Mouse (Mus musculus) gastrocnemius, adult 2 months (tissue): ENCODE data around the gene Gpatch2. TPM values are rescaled to one million over a fixed set of nuclear protein-coding genes. Genes with fewer than 3 reads are reported as not detected.
A peak's percentile ranks its signal among the peaks of the same experiment; 100 is the strongest.

Experiments
- DNase-seq: peaks from one replicate; pipeline ENCODE4 v3.0.0; 2022
- H3K27ac ChIP-seq: fragments of 200-600 bp; 2 replicates; pipeline ENCODE4 v1.8.1; 2022; ENCODE audit warnings: mild to moderate bottlenecking
- H3K4me3 ChIP-seq: fragments of 200-600 bp; 2 replicates; pipeline ENCODE4 v1.8.1; 2022; ENCODE audit warnings: mild to moderate bottlenecking, moderate library complexity
- CTCF ChIP-seq: fragments of 200-600 bp; IDR thresholded peaks from 2 replicates; pipeline ENCODE4 v1.8.1; 2022; ENCODE audit warnings: antibody characterized with exemption, mild to moderate bottlenecking, moderate library complexity
- intact Hi-C: fragments of 180-260 bp; cut with DNase I; formaldehyde crosslinking; loops from one replicate; pipeline ENCODE4 v1.15.1; 2025
- total RNA-seq, 2 experiments: library from RNA; stranded (reverse); gene quantifications; 2 replicates each; pipeline ENCODE4 v1.2.3; 2021

The Gpatch2 gene
- total RNA-seq, 2 experiments from 2014 or later = 10.5 to 10.6 TPM

DNA sequence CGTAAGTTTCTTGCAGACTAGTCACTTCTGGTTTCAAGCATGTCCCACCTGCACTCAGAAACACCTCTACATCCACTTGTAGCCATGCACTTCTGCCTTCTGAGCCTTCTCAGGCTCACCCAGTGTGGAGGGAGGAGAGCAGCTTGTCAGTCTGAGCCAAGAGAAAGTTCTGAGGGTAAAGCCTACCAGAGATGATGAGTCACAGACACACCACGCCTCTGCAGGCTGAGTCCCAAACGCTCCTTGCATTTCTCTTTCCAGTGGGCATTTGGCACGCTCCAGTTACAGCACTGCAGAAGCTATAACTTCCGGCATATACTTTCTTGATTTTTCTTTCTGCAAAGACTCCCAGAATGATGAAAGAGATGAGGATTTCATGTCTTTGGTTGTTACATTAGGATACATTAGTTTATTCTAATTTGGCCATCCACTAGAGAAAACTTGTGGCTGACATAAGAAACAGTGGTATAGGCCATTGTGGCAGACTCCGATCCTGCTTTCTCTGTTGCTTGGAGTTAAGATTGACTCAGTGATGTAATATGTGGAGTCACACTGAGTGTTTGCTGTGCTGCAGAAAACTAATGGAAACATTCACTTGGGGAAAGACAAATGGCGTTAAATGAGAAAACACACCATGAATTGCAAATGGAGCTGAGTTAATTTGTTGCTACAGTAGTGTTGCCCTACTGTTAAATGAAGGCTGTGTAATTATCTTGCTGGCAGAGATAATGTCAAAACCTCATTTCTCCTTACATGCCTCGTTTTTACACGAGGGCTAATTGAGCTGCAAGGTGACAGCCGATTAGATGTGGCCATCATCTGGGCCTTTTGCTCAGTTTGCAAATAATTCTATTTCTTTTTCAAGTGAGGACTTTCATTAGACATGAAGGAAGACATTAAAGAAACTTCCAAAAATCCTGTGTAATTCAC, 55.3 kb downstream of the Gpatch2 start:
- Histone ChIP-seq H3K4me3 (no peak overlapping the region), H3K27ac (no peak overlapping the region)
- peak; percentile 34 for DNase-seq
- TF ChIP-seq CTCF = no peak
- intact Hi-C loops = no loop called here

DNA sequence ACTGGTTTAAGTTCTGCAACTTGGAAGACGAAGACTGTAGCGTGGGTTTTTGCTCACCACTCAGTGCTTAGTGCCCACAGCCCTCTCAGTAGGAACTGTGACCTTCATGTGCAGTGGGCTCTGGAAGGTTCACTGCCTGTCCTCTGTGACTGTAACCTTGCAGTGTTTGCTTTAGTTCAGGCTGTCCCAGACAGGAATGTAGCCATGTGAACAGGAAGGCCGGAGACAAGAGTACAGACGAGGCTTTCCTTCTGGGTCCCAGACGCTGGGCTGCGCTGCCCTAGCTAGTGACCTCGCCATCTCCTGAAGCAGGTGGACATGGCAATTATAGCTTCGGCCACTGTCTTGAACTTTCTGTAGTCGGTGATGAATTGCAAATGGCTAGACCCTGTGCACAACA, 62.0 kb downstream of the Gpatch2 start:
- DNase-seq = no peak
- intact Hi-C loops = no loop called here
- H3K27ac ChIP-seq = no peak overlapping the region
- no peak overlapping the region for H3K4me3 ChIP-seq
- TF ChIP-seq CTCF = no peak

DNA sequence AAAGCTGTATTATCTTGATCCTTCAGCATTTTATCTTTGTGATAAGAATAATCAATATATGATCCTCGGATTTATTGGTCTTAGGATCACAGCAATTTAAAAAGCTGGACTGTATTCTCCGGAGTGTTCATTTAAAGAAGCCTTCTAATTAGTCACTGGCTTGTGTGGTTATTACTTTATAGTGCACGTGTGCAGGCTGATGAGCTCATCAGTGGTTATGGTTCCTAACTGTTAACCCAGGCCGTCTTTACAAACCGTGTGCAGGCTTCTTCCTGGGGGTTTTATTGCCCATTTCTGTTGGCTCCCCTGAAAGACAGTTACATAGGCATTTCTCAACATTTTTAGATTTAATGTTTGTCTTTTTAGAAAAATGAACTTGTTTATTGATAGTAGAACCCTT, 63.2 kb downstream of the Gpatch2 start:
- TF ChIP-seq CTCF = no peak
- H3K27ac ChIP-seq = no peak overlapping the region
- no peak overlapping the region for H3K4me3 ChIP-seq
- DNase-seq = no peak
- intact Hi-C loops = no loop called here

DNA sequence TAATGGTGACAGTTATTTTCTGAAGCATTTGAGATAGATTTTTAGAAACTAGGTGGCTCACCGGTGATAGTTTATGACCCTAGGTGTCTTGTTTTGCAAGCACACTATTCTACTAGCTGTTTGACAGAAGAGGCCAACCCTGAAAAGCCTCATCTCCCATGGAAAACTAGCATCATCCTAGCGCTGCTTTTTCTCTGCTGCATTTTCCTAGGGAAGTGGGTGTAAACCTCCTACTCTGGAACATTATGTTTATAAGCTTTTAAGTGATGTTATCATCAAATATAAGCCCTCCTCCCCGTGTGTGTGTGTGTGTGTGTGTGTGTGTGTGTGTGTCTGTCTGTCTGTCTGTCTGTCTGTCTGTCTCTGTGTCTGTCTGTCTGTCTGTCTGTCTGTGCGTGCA, 64.5 kb downstream of the Gpatch2 start:
- no peak for DNase-seq
- intact Hi-C loops = no loop called here
- Histone ChIP-seq H3K4me3 (no peak overlapping the region), H3K27ac (no peak overlapping the region)
- TF ChIP-seq CTCF = no peak

DNA sequence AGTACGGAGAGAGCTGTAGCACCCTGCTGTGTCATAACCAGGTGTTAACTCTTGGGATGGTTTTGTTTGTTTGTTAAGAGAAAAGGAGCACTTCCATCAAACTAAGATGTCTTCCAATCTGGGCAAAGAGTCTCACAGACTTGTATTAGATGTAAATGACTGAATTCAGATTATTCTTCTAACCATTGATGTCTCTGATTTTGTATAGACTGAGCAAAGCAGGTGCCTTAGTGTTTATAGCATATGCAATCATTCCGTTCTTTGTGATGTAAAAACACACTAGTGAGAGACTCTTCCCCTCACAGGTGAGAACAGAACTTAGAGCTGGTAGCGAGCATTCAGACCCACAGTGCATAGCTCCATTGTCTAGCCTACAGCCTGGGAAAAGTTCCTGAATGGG, 67.0 kb downstream of the Gpatch2 start:
- no peak for DNase-seq
- H3K4me3 ChIP-seq = no peak overlapping the region
- H3K27ac ChIP-seq = no peak overlapping the region
- intact Hi-C loops = no loop called here
- TF ChIP-seq CTCF = no peak

DNA sequence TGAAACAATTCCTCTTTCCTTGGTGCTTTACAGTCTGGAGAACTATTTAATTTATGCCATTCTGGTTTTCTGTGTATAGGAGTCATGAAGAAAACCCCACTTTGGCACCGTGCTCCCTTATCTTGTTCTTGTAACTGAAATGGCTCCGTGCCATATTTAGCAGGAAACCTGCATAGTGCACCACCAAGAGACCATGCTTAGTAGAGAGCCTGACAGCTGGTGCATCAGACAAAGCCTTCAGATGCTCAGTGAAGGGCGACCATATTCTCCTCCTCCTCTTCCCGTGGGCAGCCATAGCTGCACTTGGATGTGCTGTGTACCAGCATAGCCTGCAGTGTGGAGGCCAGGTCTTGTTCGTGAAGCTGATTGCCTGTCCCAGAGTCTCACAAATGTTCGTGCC, 67.5 kb downstream of the Gpatch2 start:
- intact Hi-C loops = no loop called here

DNA sequence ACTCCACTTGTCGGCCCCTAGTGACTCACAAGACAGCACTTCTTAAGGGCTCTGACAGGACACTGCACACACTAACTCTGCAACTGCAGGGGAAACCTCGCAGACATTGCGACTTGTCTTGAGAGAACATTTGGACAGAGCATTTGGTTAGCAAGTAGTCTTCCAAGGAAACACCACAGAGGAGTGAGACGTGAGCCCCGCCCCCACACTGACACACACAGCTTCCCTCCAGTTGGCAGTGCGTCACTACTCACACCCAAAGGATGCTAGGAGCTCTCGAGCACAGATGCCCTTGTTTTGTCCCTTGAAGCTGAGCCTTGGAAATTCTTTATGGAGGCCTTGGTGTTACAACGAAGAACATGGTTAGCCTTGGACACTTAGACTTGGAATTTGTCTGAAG, 70.4 kb downstream of the Gpatch2 start:
- intact Hi-C loops = no loop called here
- DNase-seq = peak; percentile 31
- no peak for TF ChIP-seq CTCF

More for the DNA sequence above, 67.5 kb downstream of the Gpatch2 start:
- DNase-seq = no peak
- Histone ChIP-seq H3K27ac (no peak overlapping the region), H3K4me3 (no peak overlapping the region)
- TF ChIP-seq CTCF = no peak

DNA sequence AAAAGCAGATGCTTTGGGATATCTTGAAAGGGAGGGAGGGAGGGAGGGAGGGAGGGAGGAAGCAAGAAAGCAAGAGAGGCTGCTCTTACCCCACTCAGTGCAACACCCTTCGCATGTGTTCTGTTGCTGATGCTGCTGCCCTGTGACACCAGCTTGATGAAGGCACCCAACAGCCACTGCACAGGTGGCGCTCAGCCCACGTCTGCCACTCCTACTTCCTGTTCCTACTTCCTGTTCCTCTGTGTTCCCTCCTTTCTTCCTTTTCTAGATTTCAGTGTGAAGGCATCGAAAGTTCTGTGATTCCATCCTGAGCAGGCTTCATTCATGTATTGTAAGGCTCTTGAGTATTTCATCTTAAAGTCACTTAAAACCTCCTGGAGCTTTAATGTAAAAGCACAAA, 71.1 kb downstream of the Gpatch2 start:
- H3K4me3 ChIP-seq = no peak overlapping the region
- intact Hi-C loops = no loop called here
- TF ChIP-seq CTCF = no peak
- DNase-seq = no peak
- no peak overlapping the region for H3K27ac ChIP-seq

More for the DNA sequence above, 70.4 kb downstream of the Gpatch2 start:
- H3K27ac ChIP-seq = no peak overlapping the region
- H3K4me3 ChIP-seq = no peak overlapping the region

DNA sequence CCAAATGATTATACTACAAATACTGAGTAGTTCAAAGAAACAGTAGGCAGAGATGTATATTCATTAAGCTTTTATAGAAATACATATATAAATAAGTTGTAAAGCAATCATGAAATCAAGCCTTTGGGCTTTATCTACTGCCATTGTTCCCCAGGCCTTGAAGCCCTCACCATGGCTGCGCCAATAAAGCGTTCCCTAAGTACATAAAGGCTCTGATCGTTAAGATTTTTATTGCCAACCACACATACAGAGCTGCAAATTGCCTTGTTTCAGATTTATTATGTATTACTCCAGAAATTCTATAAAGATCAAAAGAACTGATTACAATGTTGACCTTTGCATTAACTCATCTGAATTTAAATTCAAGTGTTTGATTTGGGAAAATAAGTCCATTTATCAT, 71.6 kb downstream of the Gpatch2 start:
- TF ChIP-seq CTCF = no peak
- DNase-seq = no peak
- Histone ChIP-seq H3K27ac (no peak overlapping the region), H3K4me3 (no peak overlapping the region)
- intact Hi-C loops = no loop called here

DNA sequence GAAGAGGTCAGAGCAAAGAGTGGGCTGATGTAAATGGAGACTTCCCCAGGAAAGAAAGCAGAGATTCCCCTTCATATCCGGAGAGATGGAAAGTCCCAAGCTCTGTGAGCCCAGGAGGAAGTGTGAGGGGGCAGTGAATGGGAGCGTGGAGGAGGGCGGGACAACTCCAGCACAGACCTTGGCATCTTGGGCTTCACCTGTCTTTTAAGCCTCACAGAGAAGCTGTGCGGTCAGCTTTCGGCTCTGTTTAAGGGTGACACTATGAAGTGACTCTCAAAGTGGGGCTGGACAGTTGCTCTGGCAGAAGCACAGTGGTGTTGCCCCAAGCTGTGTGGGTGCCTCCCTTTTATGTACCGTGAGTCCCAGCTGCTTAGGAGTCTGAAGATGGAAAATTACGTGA, 74.9 kb downstream of the Gpatch2 start:
- H3K27ac ChIP-seq = no peak overlapping the region
- intact Hi-C loops = no loop called here
- no peak for TF ChIP-seq CTCF
- H3K4me3 ChIP-seq = no peak overlapping the region
- no peak for DNase-seq

DNA sequence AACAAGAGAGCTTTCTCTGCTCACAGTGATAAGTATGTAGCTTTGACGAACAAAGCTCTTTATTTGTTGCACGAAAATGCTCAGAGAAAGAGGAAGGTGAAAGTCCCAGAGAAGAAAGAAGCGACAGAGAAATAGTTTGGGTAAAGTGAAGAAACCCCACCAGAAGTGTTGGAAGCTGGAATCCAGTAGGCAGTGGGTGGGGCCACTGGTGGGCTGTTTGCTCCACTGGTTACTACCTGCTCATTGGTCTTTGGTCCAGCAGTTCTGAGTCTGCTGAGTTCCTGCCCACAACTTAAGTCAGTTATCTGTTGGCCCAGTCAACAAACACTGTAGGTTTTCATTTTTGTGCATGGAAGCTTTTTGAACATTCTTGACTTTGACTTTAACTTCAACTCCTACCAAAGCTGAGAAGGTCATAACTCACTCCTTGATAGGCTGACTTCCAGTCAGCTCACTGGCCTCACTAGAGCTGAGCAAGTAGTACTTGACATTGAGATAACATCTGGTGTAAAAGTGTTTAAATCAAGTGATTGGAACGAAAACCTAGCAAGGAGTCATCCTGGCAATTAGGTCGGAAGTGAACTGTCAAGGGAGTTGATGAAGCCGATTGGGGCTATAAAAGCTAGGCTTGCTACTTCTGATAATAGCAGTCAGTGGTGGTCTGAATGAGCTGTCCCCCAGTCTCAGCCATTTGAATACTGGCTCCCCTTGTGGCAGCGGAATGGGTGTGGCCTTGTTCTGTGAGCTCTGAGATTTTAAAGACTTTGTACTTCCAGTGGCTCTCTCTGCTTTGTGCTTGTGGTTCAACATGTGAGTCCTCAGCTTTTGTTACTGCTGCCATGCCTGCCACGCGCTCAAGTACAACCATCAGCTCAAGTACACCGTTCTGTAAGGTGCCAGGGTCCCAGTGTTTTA, 76.4 kb downstream of the Gpatch2 start:
- TF ChIP-seq CTCF = no peak
- no peak overlapping the region for H3K27ac ChIP-seq
- no peak for DNase-seq
- intact Hi-C loops = no loop called here
- no peak overlapping the region for H3K4me3 ChIP-seq

DNA sequence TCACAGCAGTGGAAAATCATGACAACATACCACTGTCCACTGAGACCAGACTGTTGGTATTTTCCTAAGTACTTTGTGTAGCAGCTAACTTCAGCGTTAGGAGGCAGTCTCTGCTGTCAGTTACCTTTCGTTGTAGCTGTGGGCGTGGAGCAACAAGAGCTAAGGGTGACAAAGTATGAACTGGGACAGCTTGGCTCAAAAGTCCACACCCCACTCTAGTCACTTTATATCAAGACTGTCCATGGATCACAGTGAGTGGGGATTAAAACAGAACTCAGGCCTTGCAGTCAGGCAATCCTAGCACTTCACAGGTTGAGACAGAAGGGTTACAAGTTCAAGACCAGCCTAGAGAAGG, 77.1 kb downstream of the Gpatch2 start:
- intact Hi-C loops = no loop called here
- no peak for DNase-seq

DNA sequence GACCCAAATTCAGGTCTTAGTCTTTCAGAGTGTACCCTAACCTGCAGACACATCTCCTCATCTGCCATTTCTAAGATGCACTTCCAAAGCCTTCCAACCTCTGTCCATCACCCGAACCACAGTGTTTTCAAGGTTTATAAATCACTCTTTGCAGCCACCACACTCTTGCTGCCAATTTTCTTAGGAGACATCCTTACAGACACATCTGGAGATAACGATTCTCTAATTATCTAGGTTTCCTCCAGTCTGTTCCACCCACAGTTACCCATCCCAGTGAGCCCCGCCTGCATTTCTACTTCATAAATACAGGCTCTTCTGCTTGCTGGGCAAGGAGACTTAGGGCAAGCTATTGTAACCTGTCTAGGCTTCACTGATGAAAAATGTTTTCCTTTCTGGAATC, 77.9 kb downstream of the Gpatch2 start:
- no peak for TF ChIP-seq CTCF
- intact Hi-C loops = no loop called here
- no peak overlapping the region for H3K4me3 ChIP-seq
- no peak for DNase-seq
- no peak overlapping the region for H3K27ac ChIP-seq

More for the DNA sequence above, 77.1 kb downstream of the Gpatch2 start:
- no peak overlapping the region for H3K4me3 ChIP-seq
- TF ChIP-seq CTCF = no peak
- no peak overlapping the region for H3K27ac ChIP-seq
